Mouse (Mus musculus) mouse trophoblast stem cell (cell line): Measurements from ENCODE around the gene Akap9.
"Not testable (repeated sequence)": the region's sequence is repeated elsewhere in the genome, so short reads cannot be mapped to it uniquely, and the experiment has no call there.

Experiments used
- in situ Hi-C, 2 experiments: fragments of 300-500 bp; cut with MseI, MboI; formaldehyde crosslinking; loops; 2 replicates in 1 of 2; 3 replicates in 1 of 2; pipeline ENCODE4 v1.15.1; 2025

The Akap9 gene

DNA sequence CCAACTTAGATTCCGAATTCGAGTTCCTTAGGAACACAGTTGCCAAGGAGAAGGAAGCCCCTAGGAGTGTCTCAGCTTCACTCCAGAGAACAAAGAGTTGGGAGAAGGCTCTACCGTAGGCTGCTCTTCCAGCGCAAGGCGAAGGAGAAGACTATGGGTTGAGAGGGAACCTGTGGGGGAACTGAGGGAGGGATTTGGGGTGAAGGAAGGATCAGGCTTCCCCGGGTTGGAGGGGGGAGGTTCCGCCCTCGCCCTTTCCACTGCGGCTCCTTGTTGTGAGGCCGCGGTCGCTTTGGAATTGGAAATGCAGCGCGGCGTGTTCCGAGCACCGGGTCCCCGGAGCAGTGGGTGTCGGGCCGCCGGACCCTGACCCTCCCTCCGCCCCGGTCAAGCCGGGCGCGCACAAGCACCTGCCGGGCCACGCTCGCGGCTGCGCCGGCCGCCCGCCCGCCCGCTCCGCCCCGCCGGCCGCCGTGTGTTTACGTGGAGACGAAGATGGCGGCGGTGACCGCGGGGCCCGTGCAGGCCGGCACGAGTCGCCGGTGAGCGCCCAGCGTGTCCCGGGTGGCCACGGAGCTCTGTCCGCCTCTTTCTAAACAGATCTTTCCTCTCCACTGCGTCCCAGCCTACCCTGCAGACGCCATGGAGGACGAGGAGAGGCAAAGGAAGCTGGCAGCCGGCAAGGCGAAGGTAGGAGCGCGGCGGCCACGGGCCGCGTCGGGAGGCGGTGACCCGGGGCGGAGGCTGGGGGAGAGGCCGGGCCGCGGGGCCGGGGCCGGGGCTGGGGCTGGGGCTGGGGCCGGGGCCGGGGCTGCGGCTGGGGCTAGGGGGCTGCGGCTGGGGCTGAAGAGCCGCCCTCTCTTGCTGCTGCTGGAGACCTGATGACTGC, at the start of gene Akap9:
Akap9 (plus strand) TSS at position 254 of the 889 bp plus-strand sequence.
- in situ Hi-C loops = no loop called here

DNA sequence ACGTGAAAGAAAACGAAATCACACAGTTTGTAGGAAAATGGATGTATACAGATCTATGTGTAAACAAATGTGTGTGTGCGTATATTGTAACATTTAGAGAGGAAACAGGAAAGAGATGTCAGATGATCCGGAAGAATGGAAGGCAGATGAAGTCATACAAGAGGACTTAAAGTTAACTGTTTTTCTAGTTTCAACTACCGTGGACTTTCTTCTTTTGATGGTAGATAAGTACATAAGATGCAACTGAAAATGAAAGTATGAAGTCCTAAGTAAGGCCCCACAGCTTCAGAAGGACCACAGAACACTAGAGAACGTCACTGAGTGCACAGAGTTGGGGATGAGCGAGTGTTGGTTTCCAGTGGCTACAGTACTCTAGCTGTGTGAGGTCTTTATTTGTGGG, 41.0 kb upstream of the Akap9 start:
- in situ Hi-C loops = not testable (repeated sequence)

DNA sequence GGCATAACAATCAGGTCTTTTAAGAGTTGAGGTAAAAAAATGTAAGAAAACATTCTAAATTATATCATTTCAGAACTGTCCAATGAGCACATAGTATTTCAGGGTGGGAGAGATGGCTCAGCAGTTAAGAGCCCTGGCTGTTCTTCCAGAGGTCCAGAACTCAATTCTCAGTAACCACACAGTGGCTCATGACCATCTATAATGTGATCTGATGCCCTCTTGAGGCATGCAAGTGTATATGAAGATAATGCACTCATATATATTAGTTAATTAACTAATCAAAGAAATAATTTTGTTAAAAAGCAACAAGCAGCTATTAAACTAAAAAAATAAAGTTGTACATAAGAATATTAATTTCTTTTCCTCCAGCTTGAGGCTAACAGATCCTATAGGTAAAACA, 38.7 kb upstream of the Akap9 start:
- in situ Hi-C loops = no loop called here

DNA sequence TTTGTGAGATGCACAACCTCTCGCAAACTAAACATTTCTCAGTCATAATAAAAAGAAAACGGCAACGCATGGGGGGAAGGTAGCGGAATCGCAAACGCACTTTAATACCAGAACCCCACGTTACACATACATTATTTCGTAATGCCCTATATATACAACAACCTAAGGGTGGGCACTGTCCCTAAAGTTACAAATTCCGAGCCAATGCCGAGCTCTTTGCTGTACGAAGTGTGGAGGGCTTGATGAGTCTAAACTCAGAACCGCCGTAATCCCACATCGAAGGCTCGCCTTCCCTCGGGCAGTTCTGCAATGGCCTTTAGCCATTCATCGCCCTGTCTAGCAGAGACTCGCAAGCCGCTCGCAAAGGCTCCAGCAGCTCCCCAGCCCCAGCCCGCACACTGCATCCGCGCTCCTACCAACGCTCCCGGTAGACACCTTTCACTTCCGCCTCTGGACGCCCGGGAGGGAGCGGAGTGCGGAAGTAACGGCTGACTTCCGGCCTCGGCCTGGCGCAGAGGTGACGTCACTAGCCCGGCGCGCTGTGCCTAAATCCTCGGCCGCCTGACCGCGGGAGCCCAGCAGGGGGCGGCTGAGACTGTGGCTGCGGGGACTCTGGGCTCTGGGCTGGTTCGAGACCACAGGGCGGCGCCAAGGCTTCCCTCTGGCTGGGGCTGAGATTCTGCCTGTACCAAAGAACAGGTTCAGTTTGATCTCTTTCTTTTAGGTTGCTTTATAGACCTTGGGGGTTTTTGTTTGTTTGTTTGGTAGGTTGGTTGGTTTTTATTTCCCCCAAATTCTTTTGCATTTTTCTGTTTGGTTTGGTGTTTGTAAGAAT, 34.2 kb upstream of the Akap9 start, which contains the start of gene Mterf1a:
Mterf1a (minus strand) TSS at position 475 of the 835 bp plus-strand sequence.
- in situ Hi-C loops = loop anchor here (5.0 kb wide), 1 partner anchor 299 kb away; the partner anchor contains the start of gene Mterf1b (in 2 of the 2)

DNA sequence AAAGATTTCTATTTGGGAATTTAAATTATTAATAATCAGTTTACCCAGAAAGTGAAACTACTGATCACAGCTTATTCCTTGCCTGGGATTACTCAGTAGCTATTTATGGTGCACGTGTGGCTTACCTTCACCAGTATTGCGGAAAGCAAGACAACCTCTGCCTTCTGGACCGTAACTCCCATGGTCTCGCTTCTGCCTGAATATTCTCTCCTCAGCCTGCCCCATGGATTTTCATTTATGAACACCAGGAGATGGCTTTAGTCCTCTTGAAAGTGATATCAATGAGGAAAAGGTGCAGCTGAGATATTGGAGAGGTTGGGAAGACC, 33.6 kb upstream of the Akap9 start:
- in situ Hi-C loops = loop anchor here (5.0 kb wide), 1 partner anchor 298 kb away; the partner anchor contains the start of gene Mterf1b (in 2 of the 2)

DNA sequence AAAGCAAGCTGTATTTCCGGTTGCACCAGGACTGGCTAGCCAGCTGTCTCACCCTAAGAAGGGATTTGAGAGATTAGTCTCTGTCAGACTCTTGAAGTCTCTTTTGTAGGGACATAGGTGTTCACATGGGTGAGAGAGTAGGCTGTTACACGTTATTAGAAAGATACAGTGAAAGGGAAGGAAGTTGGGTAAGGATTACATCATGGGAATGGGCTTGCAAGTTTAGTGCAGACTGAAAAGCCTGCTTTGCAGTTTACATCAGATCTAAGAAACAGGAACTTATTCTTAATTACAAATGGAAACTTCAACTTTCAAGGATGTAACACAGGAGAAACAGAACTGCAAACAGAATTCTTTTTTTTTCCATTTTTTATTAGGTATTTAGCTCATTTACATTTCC, 22.4 kb upstream of the Akap9 start:
- in situ Hi-C loops = no loop called here

DNA sequence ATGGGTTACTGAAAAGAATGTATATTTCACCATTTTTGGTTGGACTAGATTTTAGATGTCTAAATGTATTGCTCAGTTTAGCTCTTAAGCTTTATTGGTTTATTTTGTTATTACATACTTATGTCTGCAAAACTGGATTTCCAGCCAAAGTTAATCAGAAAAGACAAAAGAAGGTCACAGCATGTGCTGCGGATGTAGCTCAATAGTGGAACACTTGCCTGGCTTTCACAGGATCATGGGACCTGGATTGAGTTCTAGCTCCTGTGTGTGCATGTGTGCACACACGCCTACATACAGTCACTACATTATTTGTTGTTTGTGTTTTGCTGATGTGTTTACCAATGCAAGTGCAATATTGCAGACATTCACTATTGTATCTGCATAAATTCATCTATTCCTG, 5.5 kb upstream of the Akap9 start:
- in situ Hi-C loops = no loop called here

DNA sequence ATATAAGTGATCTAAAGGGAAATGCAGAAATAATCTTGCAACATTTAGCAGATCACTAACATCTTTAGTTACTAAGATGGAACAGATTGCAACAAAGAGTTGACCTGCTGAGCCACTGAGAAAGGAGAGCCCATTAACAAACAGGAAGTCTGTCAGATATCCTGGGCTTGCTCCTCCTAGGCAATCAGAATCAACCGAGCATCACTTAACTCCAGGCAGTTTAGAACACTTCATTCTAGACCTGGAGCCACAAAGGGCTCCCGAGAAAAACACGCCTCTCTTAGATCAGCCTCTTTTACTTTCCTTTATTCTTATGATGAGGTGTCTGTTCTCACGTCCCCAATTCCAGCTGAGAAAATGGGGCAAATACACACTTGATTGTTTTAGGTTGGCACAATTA, 1.2 kb upstream of the Akap9 start:
- in situ Hi-C loops = no loop called here

DNA sequence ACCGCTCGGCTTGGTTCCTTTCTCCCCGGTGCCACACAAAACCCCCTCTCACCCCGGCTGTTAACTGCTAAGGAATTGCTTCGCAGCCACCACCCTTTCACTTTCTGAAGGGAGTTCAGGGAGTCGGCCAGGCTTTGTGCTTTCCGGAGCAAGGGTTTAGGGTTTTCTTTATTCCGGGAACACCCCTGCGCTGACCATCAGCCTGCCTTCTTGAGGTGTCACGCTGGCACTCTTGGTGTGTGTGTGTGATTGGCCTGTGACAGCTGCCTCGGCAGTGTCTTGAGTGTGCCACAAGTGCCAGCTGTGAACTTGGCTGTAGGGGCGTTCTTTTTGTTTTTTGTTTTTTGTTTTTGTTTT, 814 bp downstream of the Akap9 start:
- in situ Hi-C loops = no loop called here

DNA sequence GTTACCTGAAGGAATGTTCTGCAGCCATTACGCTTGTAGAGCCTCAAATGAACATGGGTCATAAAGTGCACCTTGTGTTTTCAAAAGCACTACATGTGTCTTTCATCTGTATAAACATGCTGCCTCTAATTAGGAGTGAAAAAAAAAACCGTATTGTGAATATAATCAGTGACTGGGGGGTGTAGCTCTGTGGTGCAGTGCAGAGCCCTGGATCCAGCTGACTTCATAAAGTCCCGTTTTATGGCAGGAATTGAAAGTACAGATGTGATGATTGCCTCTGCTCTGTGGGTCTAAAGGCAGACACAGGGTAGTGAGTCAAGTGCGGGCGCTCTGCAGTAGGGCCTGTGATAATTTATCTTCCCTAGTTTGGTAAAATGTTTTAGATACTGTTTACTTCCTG, 2.9 kb downstream of the Akap9 start:
- in situ Hi-C loops = no loop called here

DNA sequence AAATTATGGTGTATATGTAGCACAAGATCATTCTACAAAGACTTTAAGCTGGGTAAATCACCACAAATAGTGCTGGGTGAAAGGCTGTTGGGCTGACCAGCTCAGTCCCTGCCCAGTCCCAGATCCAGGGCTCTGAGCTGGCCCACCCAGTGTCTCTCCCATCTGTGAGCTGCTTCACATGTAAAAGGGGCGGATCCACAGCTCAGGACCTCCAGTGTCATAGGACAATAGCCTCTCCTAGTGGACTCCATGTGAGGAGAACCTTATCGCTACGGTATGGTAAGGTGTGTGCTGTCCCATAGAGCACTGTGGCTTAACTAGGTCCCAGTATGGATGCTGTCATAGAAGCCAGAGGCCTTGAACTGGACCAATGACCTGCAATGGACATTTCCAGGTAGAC, 3.8 kb downstream of the Akap9 start:
- in situ Hi-C loops = no loop called here

DNA sequence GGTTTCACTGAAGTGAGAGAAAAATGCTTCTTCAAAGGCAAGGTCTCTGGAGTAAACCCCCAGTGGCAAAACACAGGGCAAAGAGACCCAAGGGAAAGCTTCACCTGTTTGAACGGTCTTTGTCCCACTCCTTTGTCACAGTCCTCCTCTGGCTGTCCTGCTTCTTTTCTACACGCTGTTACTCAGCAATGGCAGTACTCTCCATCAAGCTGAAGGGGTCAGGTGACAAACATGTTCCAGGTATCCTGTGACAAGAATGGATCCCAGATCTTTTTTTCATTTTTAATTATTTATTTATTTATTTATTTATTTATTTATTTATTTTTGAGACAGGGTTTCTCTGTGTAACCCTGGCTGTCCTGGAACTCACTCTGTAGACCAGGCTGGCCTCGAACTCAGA, 5.7 kb downstream of the Akap9 start:
- in situ Hi-C loops = no loop called here

DNA sequence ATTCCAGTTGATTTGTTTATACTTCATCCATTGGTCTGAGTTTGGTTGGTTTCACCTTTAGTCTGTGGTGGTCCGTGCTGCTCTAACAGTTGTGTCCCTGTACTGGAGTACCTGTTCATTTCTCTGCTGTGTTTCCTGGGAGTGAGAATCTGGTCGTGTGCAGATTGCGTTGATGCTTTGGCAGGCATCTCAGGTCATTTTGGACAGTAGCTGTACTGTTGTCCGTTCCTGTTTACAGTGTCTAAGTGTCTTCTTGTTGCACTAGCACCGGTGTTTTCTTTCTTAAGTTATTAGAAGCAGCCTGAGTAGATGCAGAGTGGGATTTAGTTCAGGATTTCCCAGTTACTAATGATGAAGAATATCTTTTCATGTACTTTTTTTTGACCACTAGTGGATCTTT, 7.4 kb downstream of the Akap9 start:
- in situ Hi-C loops = no loop called here

DNA sequence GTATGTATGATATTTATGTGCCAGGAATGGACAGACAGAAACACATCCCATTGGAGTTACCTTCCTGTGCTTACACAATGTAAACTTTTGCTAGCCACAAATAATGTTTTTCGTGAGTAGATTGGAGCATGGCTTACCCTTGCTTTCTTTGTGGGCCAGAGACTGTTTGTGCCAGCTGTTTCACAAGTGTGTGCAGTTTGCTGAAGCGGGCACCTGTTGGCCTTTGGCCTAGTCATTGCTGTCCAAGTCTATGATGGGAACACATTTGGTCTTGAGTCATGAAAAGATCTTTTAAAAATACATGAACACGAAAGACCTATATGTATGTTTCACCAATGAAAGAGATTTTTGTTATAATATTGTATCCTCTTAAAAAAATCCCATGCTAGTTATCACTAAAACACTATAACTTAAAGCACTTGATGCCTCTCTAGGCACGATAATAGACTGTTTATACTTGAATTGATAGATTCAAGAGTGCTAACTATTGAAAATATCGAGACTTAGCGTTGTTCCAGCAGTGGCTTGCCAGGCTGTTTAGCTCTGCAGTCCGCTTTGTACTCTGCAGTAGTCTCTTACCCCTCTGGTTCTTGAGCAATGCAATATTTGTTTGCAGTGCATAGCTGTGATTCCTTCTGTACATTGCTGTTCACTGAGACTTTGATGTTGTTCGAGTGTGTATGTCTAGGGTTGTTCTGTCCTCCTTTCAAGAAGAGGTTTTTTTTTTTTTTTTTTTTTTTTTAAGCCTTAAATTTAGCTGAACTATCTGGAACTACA, 8.1 kb downstream of the Akap9 start:
- in situ Hi-C loops = no loop called here

DNA sequence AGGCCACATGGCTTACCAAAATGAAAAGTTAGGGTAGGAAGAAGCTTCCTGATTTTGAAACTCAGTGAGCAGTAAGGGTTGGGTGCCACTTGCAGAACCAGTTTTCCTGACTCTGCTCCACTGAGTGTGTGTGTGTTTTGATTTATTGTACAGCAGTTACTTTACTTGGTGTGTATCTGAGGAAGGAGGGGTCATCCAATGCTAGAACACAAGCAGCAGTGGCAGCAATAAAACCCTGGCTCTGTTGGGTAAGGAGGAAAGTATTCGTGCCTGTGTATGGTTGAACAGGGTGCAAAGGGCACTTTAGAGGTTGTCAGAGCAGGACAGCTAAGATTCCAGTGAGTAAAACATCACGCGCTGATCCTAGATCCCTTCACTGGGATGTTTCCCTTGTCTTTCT, 11.1 kb downstream of the Akap9 start:
- in situ Hi-C loops = no loop called here

DNA sequence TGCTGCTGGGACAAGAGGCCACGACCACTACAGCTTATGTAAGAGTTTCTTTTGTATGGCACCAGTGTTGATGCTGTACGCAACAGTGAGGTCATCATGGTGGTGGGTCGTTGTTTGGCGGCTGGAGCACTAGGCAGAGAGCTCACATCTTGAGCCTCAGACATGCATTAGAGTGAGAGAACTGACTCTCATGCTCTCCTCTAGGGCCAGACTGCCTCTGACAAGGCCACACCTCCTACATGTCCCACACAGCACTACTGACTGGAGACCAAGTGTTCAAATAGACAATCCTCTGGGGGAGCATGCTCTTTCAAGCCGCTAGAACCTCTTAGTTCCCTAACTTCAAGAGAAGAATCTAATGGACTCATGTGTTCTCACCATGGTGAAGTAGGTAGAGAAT, 11.5 kb downstream of the Akap9 start:
- in situ Hi-C loops = no loop called here

DNA sequence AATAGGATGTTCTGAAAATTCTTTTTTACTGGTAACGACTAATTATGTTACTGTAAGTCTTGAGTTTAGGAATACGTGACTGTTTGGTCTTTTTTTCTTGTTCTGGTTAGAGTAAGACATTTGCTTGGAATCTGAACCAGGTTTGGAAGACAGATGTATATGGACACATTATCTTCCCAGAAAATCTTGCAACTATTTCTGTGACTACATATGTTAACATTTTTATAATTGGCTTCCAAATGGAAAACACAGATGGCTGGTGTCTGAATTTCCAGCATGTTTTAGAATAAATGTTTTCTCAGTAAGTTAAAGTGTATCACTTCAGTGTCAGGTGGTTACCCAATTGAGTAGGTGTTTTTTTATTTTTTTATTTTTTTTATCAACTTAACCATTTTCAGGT, 13.4 kb downstream of the Akap9 start:
- in situ Hi-C loops = no loop called here

DNA sequence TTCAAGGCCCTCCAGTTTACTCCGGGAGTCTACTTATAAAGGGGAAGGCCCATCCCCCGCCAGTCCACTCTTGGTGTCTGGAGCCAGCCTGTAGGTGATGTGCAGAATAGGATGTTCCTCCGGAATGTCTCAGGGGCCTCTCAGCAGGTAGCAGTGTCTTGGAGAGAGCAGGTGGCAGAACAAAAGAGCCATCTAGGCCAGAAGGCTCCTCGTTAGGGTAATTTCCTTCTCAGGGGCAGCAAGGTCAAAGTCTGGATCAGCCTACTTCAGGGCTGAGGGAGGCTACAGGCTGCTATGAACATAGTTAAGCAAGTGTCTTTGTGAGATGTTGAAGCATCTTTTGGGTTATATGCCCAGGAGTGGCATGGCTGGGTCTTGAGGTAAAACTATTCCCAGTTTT, 15.3 kb downstream of the Akap9 start:
- in situ Hi-C loops = not testable (repeated sequence)

DNA sequence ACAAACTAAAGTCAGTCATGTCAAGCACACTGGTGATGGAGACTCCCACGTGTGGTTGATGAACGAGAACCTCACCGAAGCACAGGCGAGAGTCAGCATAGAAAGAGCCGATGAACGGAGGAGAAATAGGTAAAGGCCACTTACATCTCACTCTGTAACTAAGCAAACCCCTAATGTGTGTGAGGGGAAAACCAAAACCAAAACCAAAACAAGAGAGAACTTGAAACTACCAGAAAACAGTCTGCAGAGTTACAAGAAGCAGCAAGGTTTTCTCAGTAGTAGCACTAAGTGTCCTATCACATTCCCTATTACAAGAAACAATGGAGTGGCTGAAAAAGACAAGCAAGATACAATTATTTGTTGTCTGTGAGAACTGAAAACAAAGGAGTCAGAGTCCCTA, 24.6 kb downstream of the Akap9 start:
- in situ Hi-C loops = no loop called here

DNA sequence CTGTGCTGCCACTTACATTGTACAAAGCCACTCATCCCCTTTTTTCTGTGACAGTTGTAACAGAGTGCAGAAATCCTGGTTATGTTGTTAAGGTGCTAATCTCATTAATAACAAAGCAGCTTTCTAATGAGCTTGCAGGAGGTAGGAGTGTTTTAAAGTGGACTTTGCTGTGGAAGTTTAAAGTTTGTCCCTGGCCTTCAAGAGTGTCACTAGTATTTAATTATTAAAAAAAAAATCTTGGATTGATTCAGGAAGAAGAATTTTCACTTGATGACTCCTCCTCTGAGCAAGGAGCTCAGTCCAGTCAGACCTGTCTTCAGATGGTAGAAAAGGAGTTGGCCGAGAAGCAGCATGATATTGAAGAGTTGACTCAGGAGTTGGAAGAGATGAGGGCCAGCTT, 26.7 kb downstream of the Akap9 start:
- in situ Hi-C loops = no loop called here

DNA sequence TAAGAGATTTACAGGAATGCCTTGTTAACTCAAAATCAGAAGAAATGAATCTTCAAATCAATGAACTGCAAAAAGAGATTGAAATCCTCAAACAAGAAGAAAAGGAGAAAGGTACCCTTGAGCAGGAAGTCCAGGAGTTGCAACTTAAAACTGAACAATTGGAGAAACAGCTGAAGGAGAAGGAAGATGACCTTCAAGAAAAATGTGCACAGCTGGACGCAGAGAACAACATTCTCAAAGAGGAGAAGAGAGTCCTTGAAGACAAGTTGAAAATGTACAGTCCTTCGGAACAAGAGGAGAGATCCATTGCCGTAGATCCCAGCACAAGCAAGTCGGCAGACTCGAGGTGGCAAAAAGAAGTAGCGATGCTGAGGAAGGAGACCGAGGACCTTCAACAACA, 33.4 kb downstream of the Akap9 start:
- in situ Hi-C loops = no loop called here

DNA sequence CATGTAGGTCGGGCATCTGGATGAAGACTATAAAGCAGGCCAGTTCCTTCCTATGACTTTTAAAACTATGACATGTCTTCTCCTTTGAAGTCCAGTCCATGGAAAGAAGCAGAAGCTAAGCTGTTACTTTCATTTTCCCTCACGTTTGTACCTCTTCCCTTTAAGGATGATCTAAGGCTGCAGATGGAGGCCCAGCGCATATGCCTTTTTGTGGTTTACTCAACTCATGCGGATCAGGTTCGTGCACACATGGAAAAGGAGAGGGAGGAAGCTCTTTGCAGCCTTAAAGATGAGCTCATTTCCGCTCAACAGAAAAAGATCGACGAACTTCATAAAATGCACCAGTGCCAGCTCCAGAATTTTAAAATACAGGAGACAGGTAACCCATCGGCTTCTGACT, 40.6 kb downstream of the Akap9 start:
- in situ Hi-C loops = no loop called here
